Comparison of ENCODE assay signal across 15 mouse cellular contexts in genomic region chr19:56222496-56222895, GRCm38 (mm10).
"Had no signal": no experiment of that assay in that cellular context is flagged by ENCODE, and none has a peak within 500 bp of the region (broad histone marks: within the 10 kb centered on the region; RNA-seq: fewer than 3 reads in every experiment).

No protein-coding gene starts in this region.

- H3K27ac ChIP-seq: limb, embryonic 15.5 days; liver, embryonic 14.5 days; midbrain, embryonic 13.5 days had no signal

- ATAC-seq: liver, postnatal 0 days; lung, postnatal 0 days; midbrain, embryonic 13.5 days had no signal

- H3K4me3 ChIP-seq: limb, embryonic 15.5 days; midbrain, embryonic 13.5 days had no signal

- DNase-seq: kidney, adult 18-20 months; kidney, adult 9 months; kidney, postnatal 14 days; kidney, postnatal 4 days; left cerebral cortex, postnatal 4 days; liver, postnatal 0 days; lung, embryonic 14.5 days; right cerebral cortex, postnatal 4 days; thymus, adult 18-20 months; thymus, postnatal 36 days had no signal

- H3K27me3 ChIP-seq: midbrain, embryonic 13.5 days had no signal

- H3K4me2 ChIP-seq: limb, embryonic 15.5 days; liver, embryonic 11.5 days; lung, embryonic 14.5 days; midbrain, embryonic 13.5 days had no signal

- H3K36me3 ChIP-seq: limb, embryonic 15.5 days; midbrain, embryonic 13.5 days had no signal

- H3K9me3 ChIP-seq: limb, embryonic 15.5 days; midbrain, embryonic 13.5 days had no signal

- H3K9ac ChIP-seq: limb, embryonic 15.5 days; liver, embryonic 14.5 days; liver, postnatal 0 days; lung, embryonic 14.5 days; midbrain, embryonic 13.5 days had no signal
